Mouse (Mus musculus) cerebellum, adult (tissue): ENCODE results near the gene Rfc4.
"Not testable (repeated sequence)": the region's sequence is repeated elsewhere in the genome, so short reads cannot be mapped to it uniquely, and the experiment has no call there.

Experiments used
- ATAC-seq: cut with Nextera tagmentation; 2 replicates; pipeline ENCODE4 v1.9.2; 2017; ENCODE audit warnings: mild to moderate bottlenecking, moderate library complexity, mixed read lengths; ENCODE audit not compliant: insufficient number of reproducible peaks, low FRiP score, low TSS enrichment

The Rfc4 gene

GRCm38 (mm10) chr16:23103841-23104240 is 23.7 kb downstream of the Rfc4 start:
- no peak for ATAC-seq

DNA sequence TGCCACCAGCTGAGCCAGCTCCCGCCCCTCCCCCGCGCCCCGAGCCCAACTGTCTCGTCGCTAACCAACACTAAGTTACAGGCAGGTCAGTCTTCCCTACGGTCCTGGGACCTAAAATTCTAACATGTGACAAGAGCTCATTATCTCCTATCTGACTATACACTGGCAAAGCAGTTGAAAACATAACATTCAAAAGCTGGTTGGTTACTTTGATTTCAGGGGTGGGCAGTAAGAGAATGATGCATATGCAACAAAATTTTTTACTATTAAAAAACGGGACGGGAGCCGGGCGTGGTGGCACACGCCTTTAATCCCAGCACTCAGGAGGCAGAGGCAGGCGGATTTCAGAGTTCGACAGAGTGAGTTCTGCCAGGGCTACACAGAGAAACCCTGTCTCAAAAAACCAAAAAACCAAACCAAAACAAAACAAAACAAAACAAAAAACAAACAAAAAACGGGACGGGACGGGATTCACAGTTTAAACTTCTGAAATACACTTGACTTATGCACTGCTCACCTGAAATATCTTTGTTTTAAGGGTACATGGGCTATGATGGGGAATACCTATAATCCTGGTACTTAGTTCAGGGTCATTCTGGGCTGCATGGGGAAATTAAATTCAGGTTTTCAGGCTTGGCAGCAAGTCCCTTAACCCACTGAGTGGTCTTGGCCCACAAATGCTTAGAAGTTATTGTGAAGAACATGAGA is 24.3 kb downstream of the Rfc4 start:
- ATAC-seq = no peak

DNA sequence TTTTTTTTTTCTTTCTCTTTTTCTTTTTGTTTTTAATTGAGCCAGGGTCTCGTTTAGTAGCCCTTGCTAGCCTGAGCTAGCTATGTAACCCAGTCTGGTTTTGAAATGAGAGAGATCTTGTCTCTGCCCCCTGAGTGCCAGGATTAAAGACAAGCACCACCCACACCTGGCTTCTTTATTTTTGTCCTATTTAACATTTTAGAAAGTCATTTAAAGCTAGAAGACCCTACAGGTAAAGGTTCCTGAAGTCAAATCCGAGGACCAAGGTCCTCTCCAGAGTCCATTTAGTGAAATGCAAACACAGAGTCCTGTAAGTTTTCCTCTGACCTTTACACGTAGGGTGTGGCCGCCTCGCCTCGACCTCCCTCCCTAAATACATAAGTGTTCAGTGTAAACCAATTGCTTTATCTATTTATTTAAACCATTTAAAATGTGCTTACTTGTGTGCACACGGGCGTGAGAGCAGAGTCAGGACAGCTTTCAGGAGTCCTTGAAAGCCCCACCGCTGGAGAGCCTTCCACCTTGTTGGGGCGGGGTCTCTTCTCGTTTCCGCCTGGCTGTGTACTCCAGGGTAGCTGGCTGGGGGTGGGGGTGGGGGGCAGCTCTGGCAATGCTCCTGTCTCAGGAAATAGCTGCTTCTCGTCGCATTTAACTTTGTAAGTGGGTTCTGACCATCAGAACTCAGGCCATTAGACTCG is 25.0 kb downstream of the Rfc4 start:
- ATAC-seq = no peak

- no peak for ATAC-seq
Measured at GRCm38 (mm10) chr16:23100613-23101012, 26.9 kb downstream of the Rfc4 start.

GRCm38 (mm10) chr16:23100099-23100575 is 27.4 kb downstream of the Rfc4 start:
- no peak for ATAC-seq

DNA sequence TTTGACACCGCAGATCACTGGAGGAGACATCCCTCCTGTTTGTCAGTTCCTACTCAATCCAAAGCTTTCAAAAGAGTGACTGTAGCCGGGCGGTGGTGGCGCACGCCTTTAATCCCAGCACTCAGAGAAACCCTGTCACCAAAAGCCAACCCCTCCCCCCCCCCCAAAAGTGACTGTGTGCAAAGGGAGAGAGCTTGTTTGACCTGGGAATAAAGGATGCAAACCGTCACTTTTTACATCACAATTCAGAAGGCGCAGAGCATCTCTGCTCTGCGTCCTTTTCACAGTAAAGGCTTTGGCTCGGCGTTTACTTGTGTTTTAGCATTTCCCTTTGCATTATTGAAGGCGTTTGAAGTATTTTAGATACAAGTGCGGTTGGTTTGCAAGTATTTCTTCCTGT is 27.9 kb downstream of the Rfc4 start:
- no peak for ATAC-seq

DNA sequence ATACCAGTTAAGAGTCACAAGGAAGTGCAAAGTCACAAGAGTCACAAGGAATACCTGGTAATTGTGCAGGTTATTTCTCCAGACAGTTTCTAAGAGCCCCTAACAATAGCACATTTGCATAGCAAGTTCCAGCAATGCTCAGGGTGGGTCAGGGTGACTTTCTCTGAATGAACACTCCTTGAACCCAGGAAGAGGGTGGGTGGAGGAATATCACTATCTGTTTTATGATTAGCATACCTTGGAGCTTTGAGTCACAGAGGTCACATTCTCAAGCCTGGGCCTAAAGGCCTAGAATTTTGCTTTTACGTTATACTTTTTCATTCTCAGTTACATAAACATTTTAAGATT is 29.5 kb downstream of the Rfc4 start:
- ATAC-seq = not testable (repeated sequence)

- not testable (repeated sequence) for ATAC-seq
Measured at GRCm38 (mm10) chr16:23097290-23098104, 30.0 kb downstream of the Rfc4 start.

- not testable (repeated sequence) for ATAC-seq
Measured at GRCm38 (mm10) chr16:23096886-23097285, 30.7 kb downstream of the Rfc4 start.

GRCm38 (mm10) chr16:23095581-23095980 is 32.0 kb downstream of the Rfc4 start:
- not testable (repeated sequence) for ATAC-seq

DNA sequence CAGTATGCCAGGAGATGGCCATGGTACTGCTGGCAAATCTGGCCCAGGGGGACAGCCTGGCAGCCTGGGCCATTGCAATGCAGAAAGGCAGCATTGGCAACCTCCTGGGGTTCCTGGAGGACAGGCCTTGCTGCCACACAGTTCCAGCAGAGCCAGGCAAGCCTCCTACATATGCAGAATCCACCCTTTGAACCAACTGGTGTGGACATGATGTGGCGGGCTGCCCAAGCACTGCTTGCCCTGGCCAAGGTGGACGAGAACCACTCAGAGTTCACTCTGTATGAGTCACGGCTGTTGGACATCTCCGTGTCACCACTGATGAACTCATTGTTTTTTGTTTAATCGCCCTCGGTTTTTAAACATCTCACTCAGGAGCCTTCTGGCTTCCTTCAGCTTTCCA is 33.4 kb downstream of the Rfc4 start:
- no peak for ATAC-seq

DNA sequence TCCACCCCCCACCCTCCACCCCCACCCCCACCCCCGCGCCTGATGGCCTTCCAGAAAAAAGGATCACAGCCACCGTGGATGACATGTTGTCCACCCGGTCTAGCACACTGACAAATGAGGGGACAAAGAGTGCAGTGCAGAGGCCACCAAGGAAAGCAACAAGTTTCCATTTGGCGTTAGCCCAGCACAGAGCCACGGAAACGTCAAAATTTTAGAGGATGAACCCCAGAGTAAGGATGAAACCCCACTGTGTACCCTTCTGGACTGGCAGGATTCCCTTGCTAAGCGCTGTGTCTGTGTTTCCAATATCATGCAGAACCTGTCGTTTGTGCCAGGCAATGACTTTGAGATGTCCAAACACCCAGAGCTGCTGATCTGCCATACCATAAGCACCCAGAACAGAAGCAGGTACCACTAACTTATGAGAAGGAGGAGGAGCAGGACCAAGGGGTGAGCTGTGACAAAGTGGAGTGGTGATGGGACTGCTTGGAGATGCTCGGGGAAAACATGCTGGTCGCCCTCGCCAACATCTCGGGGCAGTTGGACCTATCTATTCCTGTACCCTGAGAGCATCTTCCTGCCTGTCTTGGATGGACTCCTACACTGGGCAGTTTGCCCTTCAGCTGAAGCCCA is 34.1 kb downstream of the Rfc4 start:
- ATAC-seq = no peak

GRCm38 (mm10) chr16:23091345-23091744 is 36.2 kb downstream of the Rfc4 start:
- not testable (repeated sequence) for ATAC-seq

- not testable (repeated sequence) for ATAC-seq
Measured at GRCm38 (mm10) chr16:23088491-23088890, 39.0 kb downstream of the Rfc4 start.

- not testable (repeated sequence) for ATAC-seq
Measured at GRCm38 (mm10) chr16:23087712-23088111, 39.8 kb downstream of the Rfc4 start.

DNA sequence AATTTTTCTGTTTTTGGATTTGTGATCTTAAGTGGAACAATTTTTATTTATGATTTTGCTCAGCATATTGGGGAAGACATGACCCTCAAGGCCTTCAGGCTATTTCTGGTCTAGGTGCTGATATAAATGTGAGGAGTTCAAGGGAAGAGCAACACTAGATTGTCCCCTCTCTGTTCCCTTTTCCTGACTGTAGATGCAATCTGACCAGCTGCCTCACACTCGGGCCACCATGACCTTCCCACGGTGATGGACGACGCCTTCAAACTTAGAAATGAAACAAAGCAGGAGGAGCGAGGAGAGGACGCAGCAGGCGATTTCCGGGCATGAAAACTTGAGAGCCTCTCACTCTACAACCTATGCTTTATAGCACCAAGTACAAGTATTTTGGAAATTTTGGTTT is 40.4 kb downstream of the Rfc4 start:
- ATAC-seq = not testable (repeated sequence)

DNA sequence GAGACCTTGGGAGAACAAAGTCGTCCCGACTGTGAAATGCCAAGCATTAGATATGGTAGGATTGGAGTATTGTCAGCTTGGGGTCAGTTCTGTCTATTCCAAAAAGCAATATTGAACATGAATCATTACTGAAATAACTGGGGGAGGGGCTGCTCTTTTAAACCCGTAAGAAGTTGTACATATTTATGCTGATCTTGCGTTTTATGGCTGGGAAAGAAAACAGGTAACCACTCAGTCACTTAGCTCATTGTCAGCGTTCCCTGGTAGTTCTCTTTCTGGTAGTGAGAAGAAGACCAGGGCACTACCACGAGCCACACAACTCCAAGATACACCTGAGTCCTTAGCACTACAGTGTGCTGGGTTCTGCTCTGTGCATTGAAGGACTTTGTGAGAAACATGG is 50.0 kb downstream of the Rfc4 start:
- not testable (repeated sequence) for ATAC-seq
